Mouse (Mus musculus) forebrain, embryonic 14.5 days (tissue): ENCODE measurements around the gene Nmbr. TPM values are rescaled to one million over a fixed set of nuclear protein-coding genes. Genes with fewer than 3 reads are reported as not detected.
A peak's percentile ranks its signal among the peaks of the same experiment; 100 is the strongest.

Experiments
- ATAC-seq: fragments of 200-750 bp; cut with Nextera tagmentation; 2 replicates; pipeline ENCODE4 v1.8.0; 2017; ENCODE audit warnings: mild to moderate bottlenecking, moderate library complexity
- DNase-seq: peaks from one replicate; pipeline ENCODE4 v3.0.0-alpha.2; 2015; ENCODE audit warnings: low spot score
- H3K27ac ChIP-seq: fragments of 300-500 bp; sonication (generic); 2 replicates; pipeline ENCODE4 v1.5.1; 2014; ENCODE audit warnings: low read depth, mild to moderate bottlenecking, control low read depth, low read length, moderate library complexity
- H3K27me3 ChIP-seq: fragments of 300-500 bp; sonication (generic); replicated peaks from 2 replicates; pipeline ENCODE4 v1.6.1; 2014; ENCODE audit warnings: low read length, control low read depth, mixed read lengths; ENCODE audit not compliant: control insufficient read depth, insufficient read depth
- H3K36me3 ChIP-seq: fragments of 300-500 bp; sonication (generic); 2 replicates; pipeline ENCODE4 v1.6.1; 2014; ENCODE audit warnings: low read length, control low read depth; ENCODE audit not compliant: control insufficient read depth, insufficient read depth
- H3K4me1 ChIP-seq: fragments of 300-500 bp; sonication (generic); 2 replicates; pipeline ENCODE4 v1.6.1; 2014; ENCODE audit warnings: antibody characterized with exemption, low read length, control low read depth; ENCODE audit not compliant: control insufficient read depth, insufficient read depth
- H3K4me2 ChIP-seq: fragments of 300-500 bp; sonication (generic); 2 replicates; pipeline ENCODE4 v1.6.1; 2014; ENCODE audit warnings: mild to moderate bottlenecking, control low read depth, low read length
- H3K4me3 ChIP-seq: fragments of 300-500 bp; sonication (generic); 2 replicates; pipeline ENCODE4 v1.5.1; 2014; ENCODE audit warnings: low read depth, low read length, control low read depth
- H3K9ac ChIP-seq: fragments of 300-500 bp; sonication (generic); 2 replicates; pipeline ENCODE4 v1.6.1; 2014; ENCODE audit warnings: mild to moderate bottlenecking, low read length, control low read depth, moderate library complexity
- H3K9me3 ChIP-seq: fragments of 300-500 bp; sonication (generic); replicated peaks from 2 replicates; pipeline ENCODE4 v1.6.1; 2016; ENCODE audit warnings: low read length, control low read depth, mixed read lengths; ENCODE audit not compliant: control insufficient read depth
- WGBS: fragments of 180-500 bp; shearing (Covaris S2); extraction: QIAGEN DNeasy Blood & Tissue Kit; methylation state at CpG from one replicate; pipeline ENCODE4 v1.1.7; 2014; 5-methylcytosine and 5-hydroxymethylcytosine counted together
- polyA plus RNA-seq: library from polyadenylated mRNA; unstranded; fragments of >200 nt; fragmentation: Nextera tagmentation; extraction: Ambion mirVana; gene quantifications from 2 replicates; pipeline ENCODE4 v1.2.1, GENCODE M21; 2014

Gene Nmbr
- polyA plus RNA-seq, result 1.3 and 2.0 TPM in 2 replicates

DNA sequence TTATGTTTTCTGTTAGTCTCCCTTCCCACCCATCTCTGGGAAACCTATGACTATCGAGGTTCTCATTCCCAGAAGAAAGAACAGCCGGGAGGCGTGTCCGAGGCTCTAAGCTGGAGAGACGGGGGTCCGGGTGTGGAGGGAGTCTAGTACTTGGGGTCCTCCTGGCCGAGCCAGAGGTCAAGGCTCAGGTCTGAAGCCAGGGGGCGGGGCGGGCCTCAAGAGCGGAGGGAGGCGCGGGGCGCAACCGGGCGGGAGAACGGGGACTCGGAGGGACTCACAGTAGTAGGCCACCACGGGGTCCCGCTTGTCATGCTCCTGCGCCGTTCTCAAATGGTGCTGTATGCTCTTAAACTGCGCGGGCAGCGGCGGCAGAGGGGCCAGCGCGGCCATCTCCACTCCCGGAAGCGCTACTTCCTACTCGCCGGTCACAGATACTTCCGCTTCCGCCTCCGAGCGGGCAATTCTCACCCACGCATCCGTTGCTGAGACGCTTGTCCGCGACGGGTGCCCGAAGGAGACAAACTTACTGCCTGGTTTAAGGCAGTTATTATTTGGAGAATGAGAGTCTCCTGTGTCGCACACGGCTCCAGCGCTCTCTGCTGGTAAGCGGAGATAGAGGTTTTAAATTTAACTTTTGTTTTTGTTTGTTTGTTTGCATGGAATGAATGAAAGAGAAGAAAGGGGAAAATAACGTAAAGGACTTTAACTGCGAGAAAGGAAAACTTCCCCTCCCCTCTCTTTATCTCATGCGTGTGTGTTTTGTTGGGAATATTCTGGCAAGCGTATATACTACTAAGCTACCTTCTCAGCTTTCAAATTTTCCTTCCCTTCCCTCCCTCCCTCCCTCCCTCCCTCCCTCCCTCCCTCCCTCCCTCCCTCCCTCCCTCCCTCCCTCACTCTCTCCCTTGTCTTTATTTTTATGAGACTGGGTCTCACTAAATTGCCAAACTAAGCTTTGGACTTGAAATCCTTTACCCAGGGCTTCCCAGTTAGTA is at the start of gene Nmbr, which contains the start of gene Vta1:
Gene Nmbr (plus strand): TSS at position 520 of the 995 bp plus-strand sequence.
Gene Vta1 (minus strand): TSS at position 489 of the 995 bp plus-strand sequence.
- Histone ChIP-seq H3K9ac (peak within 1 kb of the TSS; percentile 87), H3K27ac (peak within 1 kb of the TSS; percentile 77), H3K27me3 (no peaks in the 10 kb centered on the region), H3K4me3 (peak within 1 kb of the TSS; percentile 93), H3K4me1 (peaks cover 17% of the 10 kb centered on the region), H3K36me3 (no peaks in the 10 kb centered on the region), H3K4me2 (peak within 1 kb of the TSS; percentile 74), H3K9me3 (no peaks in the 10 kb centered on the region)
- under 1% methylated on average over 49 of the region's 50 CpGs for WGBS
- ATAC-seq (peak; percentile 96), DNase-seq (peak; percentile 99)

DNA sequence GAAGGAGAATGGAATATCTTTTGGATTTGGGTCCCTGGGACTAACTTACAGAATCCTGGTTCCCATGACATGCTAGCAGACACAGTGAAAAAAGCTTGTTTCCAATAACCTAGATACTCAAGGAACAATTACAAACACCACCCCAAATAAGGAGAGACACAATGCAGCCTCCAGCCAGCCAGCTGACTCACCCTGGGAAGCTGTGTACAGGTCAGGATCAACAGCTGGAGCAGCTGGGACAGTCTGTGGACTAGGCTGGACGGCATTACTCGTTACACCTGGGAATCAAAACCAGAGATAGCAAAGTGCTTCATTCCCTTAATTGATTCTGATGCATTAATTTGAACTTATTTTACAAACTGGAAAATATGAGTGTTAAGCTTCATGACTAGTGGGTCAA is 44.5 kb upstream of the Nmbr start:
- WGBS, result 77% methylated on average over 2 of the region's 2 CpGs
- Histone ChIP-seq H3K27ac (no peak overlapping the region), H3K4me3 (no peak overlapping the region), H3K36me3 (peaks cover 23% of the 10 kb centered on the region), H3K4me1 (no peaks in the 10 kb centered on the region), H3K9ac (no peak overlapping the region), H3K4me2 (no peak overlapping the region), H3K9me3 (no peaks in the 10 kb centered on the region), H3K27me3 (no peaks in the 10 kb centered on the region)
- ATAC-seq, result no peak
- no peak for DNase-seq

DNA sequence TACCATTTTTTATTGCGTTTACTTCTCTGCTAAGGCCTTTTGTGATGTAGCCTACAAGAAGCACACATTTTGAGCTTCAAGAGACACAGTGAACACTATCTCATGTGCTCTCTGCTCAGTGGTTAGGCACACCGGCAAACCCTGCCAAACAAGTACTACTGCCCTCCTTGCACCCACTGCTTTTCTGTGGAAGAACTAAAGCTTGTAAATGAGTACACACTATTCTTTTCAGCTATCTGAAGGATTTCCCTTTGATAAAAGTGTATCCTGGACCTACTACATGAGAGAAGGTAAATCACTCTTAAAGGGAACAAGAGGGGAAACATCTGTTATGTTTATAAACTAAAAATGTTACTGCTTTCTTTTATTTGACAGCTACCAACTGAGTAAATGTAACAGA is 39.2 kb upstream of the Nmbr start:
- H3K9me3 ChIP-seq, result no peaks in the 10 kb centered on the region
- 91% methylated on average over 2 of the region's 2 CpGs for WGBS
- no peak overlapping the region for H3K27ac ChIP-seq
- DNase-seq, result no peak
- H3K9ac ChIP-seq, result no peak overlapping the region
- no peaks in the 10 kb centered on the region for H3K27me3 ChIP-seq
- no peak for ATAC-seq
- no peak overlapping the region for H3K4me3 ChIP-seq
- peaks cover 30% of the 10 kb centered on the region for H3K36me3 ChIP-seq
- no peak overlapping the region for H3K4me2 ChIP-seq
- H3K4me1 ChIP-seq, result no peaks in the 10 kb centered on the region

DNA sequence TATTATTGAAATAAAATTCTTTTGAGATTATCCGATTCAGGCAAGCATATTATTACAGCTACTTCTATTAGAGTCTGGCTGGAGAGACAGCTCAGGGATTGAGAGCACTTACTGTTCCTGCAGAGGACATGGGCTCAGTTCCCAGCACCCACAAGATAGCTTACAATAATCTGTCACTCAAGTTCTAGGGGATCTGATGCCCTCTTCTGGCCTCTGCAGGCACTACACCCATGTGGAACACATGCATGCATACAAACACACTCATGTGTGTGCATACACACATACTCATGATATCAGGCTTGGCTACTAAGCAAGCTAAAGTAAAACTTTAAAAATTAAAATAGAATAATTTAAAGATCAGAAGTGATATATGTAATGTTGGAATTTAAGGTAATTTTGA is 19.7 kb upstream of the Nmbr start:
- Histone ChIP-seq H3K9ac (no peak overlapping the region), H3K36me3 (peaks cover 3% of the 10 kb centered on the region; the same call in 1 of the 2 replicates), H3K4me2 (no peak overlapping the region), H3K27ac (no peak overlapping the region), H3K4me3 (no peak overlapping the region), H3K4me1 (0 out of 2 replicates have a peak, but pooled peaks cover 2% of the 10 kb centered on the region), H3K9me3 (no peaks in the 10 kb centered on the region; the same call in 1 of the 2 replicates), H3K27me3 (no peaks in the 10 kb centered on the region)
- DNase-seq, result no peak
- ATAC-seq, result no peak
- 98% methylated on average over 1 of the region's 1 CpGs for WGBS

DNA sequence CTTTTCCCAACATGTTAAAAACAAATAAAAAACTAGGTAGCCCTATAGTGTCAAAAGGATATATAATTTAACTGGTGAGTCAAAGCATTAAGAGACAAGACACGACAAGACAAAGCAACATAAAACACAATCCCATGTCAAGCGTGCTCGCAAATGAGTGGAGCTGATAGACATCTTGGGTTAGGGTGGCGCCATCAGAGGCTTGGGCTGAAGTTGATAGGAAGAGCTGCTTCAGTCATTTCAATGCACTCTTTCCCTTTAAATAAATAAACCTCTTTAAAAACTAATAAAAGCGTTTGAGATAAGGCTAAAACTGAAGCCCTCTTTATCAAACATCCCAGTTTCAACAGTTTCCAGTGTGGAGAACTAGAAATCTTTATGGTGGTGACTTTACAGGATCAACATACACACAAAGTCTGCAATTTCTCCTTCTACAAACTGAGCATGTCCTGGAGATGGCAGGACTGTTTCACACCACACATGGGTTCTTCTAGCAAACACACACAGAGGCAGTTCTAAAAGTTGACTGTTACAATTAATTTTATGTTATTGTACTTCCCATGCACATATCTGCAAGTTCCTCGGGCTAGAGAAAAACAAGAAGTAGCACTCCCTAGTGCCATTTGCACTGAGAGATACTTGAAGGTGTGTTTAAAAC is 16.5 kb upstream of the Nmbr start:
- H3K27me3 ChIP-seq, result no peaks in the 10 kb centered on the region
- no peak overlapping the region for H3K4me3 ChIP-seq
- no peaks in the 10 kb centered on the region; the same call in 1 of the 2 replicates for H3K9me3 ChIP-seq
- ATAC-seq (no peak), DNase-seq (no peak)
- peaks cover 3% of the 10 kb centered on the region; the same call in 1 of the 2 replicates for H3K36me3 ChIP-seq
- WGBS, result 95% methylated on average over 6 of the region's 6 CpGs
- H3K9ac ChIP-seq, result no peak overlapping the region
- H3K4me1 ChIP-seq, result 0 out of 2 replicates have a peak, but pooled peaks cover 2% of the 10 kb centered on the region
- H3K27ac ChIP-seq, result no peak overlapping the region
- no peak overlapping the region for H3K4me2 ChIP-seq

DNA sequence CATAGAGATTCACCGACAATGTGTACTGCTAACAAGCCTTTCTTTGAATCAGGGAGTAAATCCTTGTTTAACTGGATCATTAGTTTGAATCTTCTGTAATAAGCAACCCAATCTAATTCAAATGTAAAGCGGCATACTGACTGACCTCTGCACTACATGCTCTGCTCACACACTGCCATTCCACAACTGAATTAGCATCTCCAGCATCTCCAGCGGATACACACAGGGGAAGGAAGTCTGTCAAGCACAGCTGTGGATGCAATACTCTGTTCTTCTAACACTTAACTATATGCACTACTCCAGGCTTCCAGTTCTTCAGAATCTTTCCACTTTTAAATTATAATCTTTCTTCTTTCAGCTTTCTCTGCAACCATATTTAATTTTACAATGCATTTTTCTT is 15.0 kb upstream of the Nmbr start:
- Histone ChIP-seq H3K9me3 (no peaks in the 10 kb centered on the region; the same call in 1 of the 2 replicates), H3K27me3 (no peaks in the 10 kb centered on the region), H3K27ac (no peak overlapping the region), H3K36me3 (peaks cover 3% of the 10 kb centered on the region; the same call in 1 of the 2 replicates), H3K4me3 (no peak overlapping the region), H3K4me1 (0 out of 2 replicates have a peak, but pooled peaks cover 2% of the 10 kb centered on the region), H3K9ac (no peak overlapping the region), H3K4me2 (no peak overlapping the region)
- WGBS, result 36% methylated on average over 3 of the region's 3 CpGs
- ATAC-seq (no peak), DNase-seq (peak; percentile 0)

DNA sequence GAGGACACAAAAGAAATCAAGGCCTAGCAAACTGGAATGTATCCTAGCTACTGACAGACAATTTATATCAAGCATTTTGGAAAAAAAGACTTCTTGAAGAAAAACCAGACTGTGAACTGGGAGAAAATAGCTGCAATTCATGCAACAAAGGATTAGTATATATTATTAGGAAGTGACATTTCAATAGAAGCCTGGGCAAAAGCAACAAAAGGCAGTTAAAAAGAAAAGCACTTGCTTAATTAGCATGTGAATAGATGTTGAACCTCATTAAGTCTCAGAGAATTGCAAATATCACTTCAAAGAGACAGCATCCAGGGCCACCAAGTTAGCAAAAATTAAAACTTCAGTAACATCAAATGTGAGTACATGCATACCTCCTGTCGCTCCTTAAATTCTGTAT is 2.2 kb upstream of the Nmbr start:
- peak overlapping the region; percentile 93; the same call in 1 of the 2 replicates for H3K4me3 ChIP-seq
- peak overlapping the region; percentile 9; the same call in 1 of the 2 replicates for H3K27ac ChIP-seq
- ATAC-seq, result peak; percentile 8; the same call in 1 of the 2 replicates
- H3K4me2 ChIP-seq, result peak overlapping the region; percentile 74
- 43% methylated on average over 1 of the region's 1 CpGs for WGBS
- H3K27me3 ChIP-seq, result no peaks in the 10 kb centered on the region
- H3K36me3 ChIP-seq, result no peaks in the 10 kb centered on the region
- peaks cover 17% of the 10 kb centered on the region for H3K4me1 ChIP-seq
- H3K9ac ChIP-seq, result peak overlapping the region; percentile 26; the same call in 1 of the 2 replicates
- no peaks in the 10 kb centered on the region for H3K9me3 ChIP-seq
- peak; percentile 72 for DNase-seq

DNA sequence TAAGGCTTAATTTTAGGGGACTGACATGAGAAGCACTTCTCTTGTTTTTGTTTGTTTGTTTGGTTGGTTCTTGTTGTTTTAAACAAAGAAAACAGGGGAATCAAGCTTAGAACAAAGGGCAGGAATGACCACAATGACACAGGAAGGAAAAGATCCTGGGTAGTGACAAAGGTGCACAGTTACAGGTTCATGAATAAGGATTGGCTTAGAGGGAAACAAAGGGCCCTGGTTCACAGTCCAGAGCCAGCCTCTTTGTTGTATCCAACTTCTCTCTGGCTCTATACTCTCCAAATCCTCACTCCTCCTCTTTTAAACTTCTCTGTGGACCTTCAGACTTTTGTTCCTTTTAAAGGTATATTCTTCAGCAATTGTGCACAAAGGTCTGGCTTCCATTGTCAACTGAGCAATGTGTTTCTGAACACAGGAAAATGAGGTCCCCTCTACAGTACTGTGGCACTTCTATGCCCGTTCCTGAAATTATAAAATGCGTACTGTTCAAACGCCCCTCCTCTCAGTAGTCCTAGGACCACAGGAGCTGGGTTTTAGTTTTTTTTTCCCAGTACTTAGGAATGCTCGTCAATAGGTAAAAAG is 1.5 kb upstream of the Nmbr start:
- 40% methylated on average over 4 of the region's 4 CpGs for WGBS
- Histone ChIP-seq H3K4me2 (peak overlapping the region; percentile 74), H3K4me1 (peaks cover 17% of the 10 kb centered on the region), H3K4me3 (peak overlapping the region; percentile 93), H3K36me3 (no peaks in the 10 kb centered on the region), H3K9me3 (no peaks in the 10 kb centered on the region), H3K27me3 (no peaks in the 10 kb centered on the region), H3K27ac (peak overlapping the region; percentile 9; the same call in 1 of the 2 replicates), H3K9ac (peak overlapping the region; percentile 45; the same call in 1 of the 2 replicates)
- ATAC-seq (no peak), DNase-seq (no peak)
